Mouse (Mus musculus) kidney, adult 2 months (tissue): Measurements from ENCODE around the gene Aurkc.

Experiments used
- CTCF ChIP-seq: fragments of 200-500 bp; conservative IDR thresholded peaks from 2 replicates; pipeline ENCODE4 v1.5.1; 2011; ENCODE audit warnings: low read depth, mild to moderate bottlenecking, control low read depth, low read length, moderate library complexity, mixed read lengths; ENCODE audit not compliant: insufficient read depth, insufficient read length
- POLR2A ChIP-seq: fragments of 200-500 bp; IDR thresholded peaks from one replicate; pipeline ENCODE4 v1.6.1; 2011; ENCODE audit warnings: low read depth, low read length, control low read depth

DNA sequence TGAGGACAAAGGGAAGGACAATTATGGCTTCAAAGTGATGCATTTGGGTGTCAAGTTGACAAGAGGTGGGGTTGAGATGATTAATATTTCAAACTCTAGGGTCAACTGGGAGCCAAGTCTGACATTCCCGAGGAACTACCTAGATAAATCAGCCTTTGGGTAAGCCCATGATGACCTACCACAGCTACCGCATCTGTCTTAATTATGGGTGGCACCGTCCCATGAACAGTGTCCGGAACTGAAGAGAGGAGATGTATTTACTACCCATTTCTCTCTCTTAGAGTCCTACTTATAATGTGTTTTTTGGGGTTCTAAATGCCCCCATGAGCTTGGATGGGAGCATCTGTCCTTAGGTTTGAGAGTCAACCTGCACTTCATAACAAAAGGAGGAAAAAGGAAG is 38.5 kb upstream of the Aurkc start:
- TF ChIP-seq POLR2A (no peak), CTCF (no peak)
